Mouse (Mus musculus) embryonic stem cell, embryonic (primary cell): ENCODE data around the gene Rom1.
"Not testable (repeated sequence)": the region's sequence is repeated elsewhere in the genome, so short reads cannot be mapped to it uniquely, and the experiment has no call there.

Experiments used
- CTCF ChIA-PET, 4 experiments: fragments of 300-600 bp in 2 of 4; fragments of 350-600 bp in 2 of 4; sonication (Branson Sonifier 250); formaldehyde crosslinking; loops; one replicate each; lab custom pipeline; 2022; ENCODE audit warnings: inconsistent platforms in 2 of 4; lab: Charles Lee
- POLR2A ChIA-PET, 4 experiments: fragments of 300-600 bp in 2 of 4; fragments of 350-600 bp in 2 of 4; sonication (Branson Sonifier 250); formaldehyde crosslinking; loops; one replicate each; lab custom pipeline; 2022; ENCODE audit warnings: antibody characterized with exemption in 4 of 4, inconsistent platforms in 1 of 4; lab: Charles Lee

Gene Rom1

DNA sequence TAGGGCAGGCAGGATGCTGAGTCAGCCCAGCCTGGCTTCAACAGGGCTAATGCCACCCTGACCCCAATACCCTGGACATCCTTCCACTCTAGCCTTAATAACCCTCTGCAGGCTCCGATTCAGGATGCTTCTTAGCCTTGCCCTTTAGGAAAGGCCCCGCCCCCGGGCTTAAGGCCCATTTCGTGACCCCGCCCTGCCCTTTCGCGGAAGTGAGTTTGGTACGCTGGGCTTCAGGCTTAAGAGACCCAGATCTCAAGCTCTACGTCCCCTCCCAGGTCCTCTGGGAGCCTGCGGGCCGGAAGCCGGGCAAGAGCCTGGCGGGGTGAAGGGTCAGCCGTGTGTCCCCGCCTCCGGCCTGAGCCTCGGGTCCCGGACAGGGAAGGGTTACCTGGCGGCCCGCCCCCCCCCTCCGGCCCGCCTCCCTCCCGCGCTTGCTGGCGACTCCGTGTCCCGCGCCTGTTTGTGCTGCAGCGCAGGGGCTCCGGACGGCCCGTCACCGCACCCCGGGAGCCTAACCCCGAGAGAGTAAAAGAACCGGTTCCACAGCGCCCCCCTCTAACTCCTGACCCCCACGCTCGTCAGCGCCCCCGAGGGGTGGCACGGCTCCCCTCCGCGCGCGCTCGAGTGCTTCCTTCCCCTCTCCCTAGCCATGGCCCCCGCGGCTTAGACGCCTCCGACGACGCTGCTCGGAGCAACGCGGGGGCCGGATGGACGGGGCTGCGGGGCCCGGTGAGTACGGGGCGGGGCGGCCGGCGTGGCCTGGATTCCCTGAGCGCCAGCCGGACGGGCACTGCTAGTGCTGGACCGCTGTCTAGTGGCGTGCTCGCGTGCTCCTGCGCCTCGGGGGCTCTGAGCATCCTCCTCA is at the start of gene Rom1, which contains the start of gene Eml3:
TSS of gene Rom1 (minus strand) at position 133 of the 865 bp plus-strand sequence.
TSS of gene Eml3 (plus strand) at position 329 of the 865 bp plus-strand sequence.
- POLR2A ChIA-PET = interaction anchor here (0.6 to 16.7 kb wide), 44 partner anchors 8 to 213 kb away, joined by 3 to 191 read pairs (median 4); partner anchors contain the start of genes 1810009A15Rik (in 3 of the 4), Gm49416 (in 3 of the 4), Mta2 (in 3 of the 4) and B3gat3 (in 2 of the 4)
- CTCF ChIA-PET = interaction anchor here in 2 of 4 experiments (0.6 to 1.5 kb wide), 3 partner anchors 9 to 12 kb away, joined by 3 to 5 read pairs (median 3); partner anchors contain the start of gene Mta2 (in 1 of the 2)

- POLR2A ChIA-PET = interaction anchor here (0.6 to 23.4 kb wide), 59 partner anchors 4 to 1623 kb away, joined by 3 to 604 read pairs (median 5); partner anchors contain the start of genes Ahnak (in 4 of the 4), Eef1g (in 4 of the 4), 1810009A15Rik (in 2 of the 4) and B3gat3 (in 2 of the 4)
Observed at GRCm38 (mm10) chr19:8976535-8976934, 47.4 kb upstream of the Rom1 start.

DNA sequence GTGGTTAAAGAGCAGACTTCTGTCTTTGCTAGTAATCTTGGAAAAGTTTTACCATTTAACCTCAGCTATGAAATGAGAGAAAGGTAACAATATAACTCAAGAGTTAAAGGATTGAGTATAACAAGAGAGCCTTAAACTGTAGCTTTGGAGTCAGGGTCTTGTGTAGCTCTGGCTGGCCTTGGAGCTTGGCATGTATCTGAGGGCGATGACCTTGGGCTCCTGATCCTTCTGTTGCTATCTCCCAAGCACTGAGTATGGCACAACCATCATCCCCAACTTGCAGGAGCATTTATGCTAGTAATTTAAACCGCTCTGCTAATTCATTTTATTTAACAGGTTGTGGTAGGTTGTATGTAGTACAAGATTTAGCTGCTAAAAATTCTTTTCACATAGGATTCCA is 46.3 kb upstream of the Rom1 start:
- ChIA-PET POLR2A (interaction anchor here (0.5 to 23.4 kb wide), 37 partner anchors 5 to 1622 kb away, joined by 3 to 604 read pairs (median 6); partner anchors contain the start of genes 1810009A15Rik (in 3 of the 4), Ahnak (in 3 of the 4), Eef1g (in 3 of the 4) and Gm49416 (in 3 of the 4)), CTCF (interaction anchor here (0.7 to 9.2 kb wide), 8 partner anchors 13 to 134 kb away, joined by 3 to 57 read pairs (median 5); partner anchors contain the start of gene Ahnak (in 1 of the 4))

More at GRCm38 (mm10) chr19:8976535-8976934, 47.4 kb upstream of the Rom1 start:
- CTCF ChIA-PET = interaction anchor here (0.6 to 9.2 kb wide), 18 partner anchors 10 to 909 kb away, joined by 3 to 57 read pairs (median 4); partner anchors contain the start of gene Eef1g (in 1 of the 4)

GRCm38 (mm10) chr19:8974638-8975037 is 45.5 kb upstream of the Rom1 start:
- ChIA-PET CTCF (interaction anchor here in 2 of 4 experiments (0.9 to 3.4 kb wide), 4 partner anchors 14 to 135 kb away, joined by 3 to 12 read pairs (median 7); partner anchors contain the start of gene Ahnak (in 1 of the 2)), POLR2A (interaction anchor here (0.6 to 23.4 kb wide), 36 partner anchors 4 to 252 kb away, joined by 3 to 604 read pairs (median 6); partner anchors contain the start of genes Ahnak (in 3 of the 4), Eef1g (in 3 of the 4), Tut1 (in 3 of the 4) and 1810009A15Rik (in 2 of the 4))

- POLR2A ChIA-PET = interaction anchor here (0.6 to 23.4 kb wide), 38 partner anchors 8 to 250 kb away, joined by 3 to 604 read pairs (median 6); partner anchors contain the start of genes Mta2 (in 3 of the 4), 1810009A15Rik (in 2 of the 4), Ahnak (in 2 of the 4) and B3gat3 (in 2 of the 4)
- CTCF ChIA-PET = not testable (repeated sequence)
Observed at GRCm38 (mm10) chr19:8972491-8972890, 43.3 kb upstream of the Rom1 start.

DNA sequence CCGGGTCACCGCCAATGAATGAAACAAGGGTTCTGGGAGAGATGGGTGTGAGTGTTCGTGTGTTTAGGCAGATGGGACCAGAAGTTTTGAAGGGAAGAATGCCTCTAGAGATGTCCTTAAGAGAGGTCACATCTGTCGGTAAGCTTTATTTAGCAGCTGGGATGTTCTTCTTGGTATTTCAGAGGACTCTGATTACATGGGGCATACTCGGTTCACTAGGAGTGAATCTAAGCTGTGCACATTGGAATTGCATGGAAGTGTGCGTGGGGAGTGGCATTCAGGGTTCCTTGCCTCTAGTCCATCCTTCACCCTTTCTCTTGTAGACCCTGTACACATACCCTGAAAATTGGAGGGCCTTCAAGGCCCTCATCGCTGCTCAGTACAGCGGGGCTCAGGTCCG is 38.7 kb upstream of the Rom1 start:
- ChIA-PET POLR2A (interaction anchor here (0.6 to 23.4 kb wide), 65 partner anchors 9 to 1625 kb away, joined by 3 to 604 read pairs (median 7); partner anchors contain the start of genes 1810009A15Rik (in 3 of the 4), Gm49416 (in 3 of the 4), Mta2 (in 3 of the 4) and Uqcc3 (in 3 of the 4)), CTCF (interaction anchor here in 2 of 4 experiments (1.0 to 1.4 kb wide), 2 partner anchors 115 to 129 kb away, joined by 3 to 5 read pairs; partner anchors contain the start of gene Gng3 (in 1 of the 2))

DNA sequence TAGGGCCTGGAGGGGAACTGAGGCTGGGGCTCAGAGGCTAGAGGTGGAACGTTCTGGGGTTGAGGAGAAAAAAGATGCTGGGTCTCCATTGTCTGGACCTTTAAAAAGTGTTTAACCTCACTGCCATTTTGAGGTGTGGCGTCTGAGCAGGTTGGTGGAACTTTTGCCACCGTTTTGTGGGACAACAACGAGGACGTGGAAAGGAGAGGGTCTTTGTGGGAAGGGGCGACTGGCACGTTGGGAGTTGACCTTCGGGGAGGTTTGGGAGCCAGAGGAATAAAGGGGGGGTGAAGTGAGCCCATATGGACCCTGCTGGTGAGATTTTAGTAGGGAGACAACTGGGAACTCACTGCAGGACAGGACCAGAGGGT is 38.2 kb upstream of the Rom1 start:
- ChIA-PET CTCF (interaction anchor here in 2 of 4 experiments (0.5 to 1.9 kb wide), 7 partner anchors 14 to 1468 kb away, joined by 3 to 7 read pairs (median 3); partner anchors contain the start of genes Gng3 (in 1 of the 2), Slc3a2 (in 1 of the 2) and Tut1 (in 1 of the 2)), POLR2A (interaction anchor here (0.6 to 23.4 kb wide), 159 partner anchors 8 to 1490 kb away, joined by 3 to 604 read pairs (median 8); partner anchors contain the start of genes 1810009A15Rik (in 3 of the 4), Ahnak (in 3 of the 4), B3gat3 (in 3 of the 4) and Gm49416 (in 3 of the 4))

- POLR2A ChIA-PET = interaction anchor here (0.6 to 23.4 kb wide), 205 partner anchors 9 to 1701 kb away, joined by 3 to 604 read pairs (median 6); partner anchors contain the start of genes Gng3 (in 4 of the 4), Hnrnpul2 (in 4 of the 4), Ttc9c (in 4 of the 4) and Uqcc3 (in 4 of the 4)
Observed at GRCm38 (mm10) chr19:8966590-8967372, 37.6 kb upstream of the Rom1 start, which contains the start of gene Eef1g. TSS of gene Eef1g (plus strand) at chr19:8967041.

DNA sequence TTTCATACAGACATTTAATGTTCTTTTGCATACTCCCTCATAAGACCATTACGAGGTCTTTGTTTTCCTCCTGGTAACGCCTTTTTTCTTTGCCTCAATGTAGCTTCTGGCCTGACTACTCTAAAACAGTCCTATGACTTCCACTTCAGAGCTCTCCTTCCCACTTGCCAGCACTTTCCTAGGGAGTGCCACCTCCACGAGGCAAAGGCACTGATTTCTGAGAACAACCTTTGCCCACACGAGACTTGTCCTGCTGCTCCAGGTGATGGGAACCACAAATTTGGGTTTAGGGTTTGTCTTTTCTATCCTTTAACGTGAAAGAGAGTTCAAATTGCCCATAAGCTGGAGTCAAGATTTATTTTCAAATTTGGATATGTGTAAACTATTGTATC is 37.0 kb upstream of the Rom1 start:
- CTCF ChIA-PET = interaction anchor here in 2 of 4 experiments (0.6 to 1.9 kb wide), 16 partner anchors 10 to 243 kb away, joined by 3 to 7 read pairs (median 3); partner anchors contain the start of genes Tut1 (in 2 of the 2) and Slc3a2 (in 1 of the 2)
- POLR2A ChIA-PET = interaction anchor here (0.6 to 23.4 kb wide), 209 partner anchors 8 to 1701 kb away, joined by 3 to 604 read pairs (median 6); partner anchors contain the start of genes Gng3 (in 4 of the 4), Hnrnpul2 (in 4 of the 4), Slc3a2 (in 4 of the 4) and Ttc9c (in 4 of the 4)

More at GRCm38 (mm10) chr19:8966590-8967372, 37.6 kb upstream of the Rom1 start, which contains the start of gene Eef1g:
- CTCF ChIA-PET = interaction anchor here in 3 of 4 experiments (0.5 to 1.9 kb wide), 15 partner anchors 11 to 1468 kb away, joined by 3 to 7 read pairs (median 3); partner anchors contain the start of genes Tut1 (in 2 of the 3) and Slc3a2 (in 1 of the 3)

DNA sequence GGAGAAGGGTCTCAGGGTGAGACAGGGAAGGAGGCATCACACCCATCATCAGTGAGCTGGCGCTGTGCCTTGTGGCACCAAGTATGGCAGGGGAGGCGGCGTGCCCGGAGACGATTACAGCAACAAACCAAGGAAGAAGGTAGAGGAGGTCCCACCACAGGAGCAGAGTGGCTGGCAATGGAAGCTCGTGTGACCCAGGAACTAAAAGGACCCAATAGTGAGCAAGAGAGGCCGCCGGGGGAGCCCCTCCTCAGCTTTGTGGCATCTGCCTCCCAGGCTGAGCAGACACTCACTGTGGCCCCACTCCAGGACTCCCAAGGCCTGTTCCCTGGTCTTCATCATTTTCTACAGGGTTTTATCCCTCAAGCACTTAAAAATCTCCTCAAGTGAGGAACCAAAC is 36.6 kb upstream of the Rom1 start:
- CTCF ChIA-PET = interaction anchor here in 3 of 4 experiments (0.6 to 1.9 kb wide), 6 partner anchors 11 to 169 kb away, joined by 3 to 7 read pairs (median 3); partner anchors contain the start of gene Tut1 (in 1 of the 3)
- POLR2A ChIA-PET = interaction anchor here (0.6 to 23.4 kb wide), 128 partner anchors 9 to 1700 kb away, joined by 3 to 604 read pairs (median 9); partner anchors contain the start of genes Hnrnpul2 (in 4 of the 4), Slc3a2 (in 4 of the 4), Ttc9c (in 4 of the 4) and 1810009A15Rik (in 3 of the 4)

DNA sequence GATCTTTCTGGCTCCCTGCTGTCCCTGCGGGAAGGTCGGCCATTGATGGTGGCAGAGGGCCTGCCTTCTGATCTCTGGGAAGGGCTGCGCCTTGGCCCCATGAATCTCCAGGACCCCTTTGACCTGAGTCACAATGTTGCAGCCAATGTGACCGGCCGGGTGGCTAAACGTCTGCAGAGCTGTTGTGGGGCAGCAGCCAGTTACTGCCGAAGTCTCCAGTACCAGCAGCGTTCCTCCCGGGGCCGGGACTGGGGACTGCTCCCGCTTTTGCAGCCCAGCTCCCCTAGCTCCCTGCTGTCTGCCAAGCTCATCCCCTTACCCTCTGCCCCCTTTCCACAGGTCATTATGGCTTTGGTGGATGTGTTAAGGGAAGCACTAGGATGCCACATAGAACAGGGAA is 35.9 kb upstream of the Rom1 start:
- CTCF ChIA-PET = interaction anchor here in 1 of 4 experiments (1.2 kb wide), 1 partner anchor 12 kb away, joined by 3 read pairs; the partner anchor contains the start of gene Tut1
- POLR2A ChIA-PET = interaction anchor here in 3 of 4 experiments (0.7 to 23.4 kb wide), 63 partner anchors 8 to 261 kb away, joined by 3 to 604 read pairs (median 21); partner anchors contain the start of genes 1810009A15Rik (in 3 of the 3), Ahnak (in 3 of the 3), B3gat3 (in 3 of the 3) and Gm49416 (in 3 of the 3)

DNA sequence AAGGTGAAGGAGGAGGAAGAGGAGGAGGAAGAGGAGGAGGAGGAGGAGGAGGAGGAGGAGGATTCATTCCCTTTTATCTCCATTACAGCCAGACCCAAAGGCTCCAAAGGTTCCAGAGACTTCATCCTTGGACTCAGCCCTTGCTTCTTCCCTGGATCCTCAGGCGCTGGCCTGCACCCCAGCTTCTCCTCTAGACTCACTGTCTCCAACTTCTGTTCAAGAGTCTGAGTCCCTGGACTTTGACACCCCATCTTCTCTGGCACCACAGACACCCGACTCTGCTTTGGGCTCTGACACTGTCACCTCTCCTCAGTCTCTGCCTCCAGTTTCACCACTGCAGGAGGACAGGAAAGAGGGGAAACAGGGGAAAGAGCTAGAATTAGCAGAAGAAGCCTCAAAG is 33.1 kb upstream of the Rom1 start:
- POLR2A ChIA-PET = interaction anchor here in 3 of 4 experiments (0.6 to 13.6 kb wide), 16 partner anchors 9 to 239 kb away, joined by 3 to 424 read pairs (median 3); partner anchors contain the start of genes Tut1 (in 3 of the 3), 1810009A15Rik (in 1 of the 3), Eef1g (in 1 of the 3) and Ganab (in 1 of the 3)
- CTCF ChIA-PET = no interaction called here

GRCm38 (mm10) chr19:8954171-8954570 is 25.0 kb upstream of the Rom1 start:
- CTCF ChIA-PET = interaction anchor here in 3 of 4 experiments (0.5 to 2.2 kb wide), 8 partner anchors 11 to 292 kb away, joined by 3 to 8 read pairs (median 3); partner anchors contain the start of genes Eef1g (in 2 of the 3) and Gng3 (in 1 of the 3)
- POLR2A ChIA-PET = interaction anchor here (0.6 to 13.6 kb wide), 109 partner anchors 8 to 1252 kb away, joined by 3 to 424 read pairs (median 5); partner anchors contain the start of genes 1810009A15Rik (in 4 of the 4), Gm49416 (in 4 of the 4), Mta2 (in 4 of the 4) and Eef1g (in 3 of the 4)

DNA sequence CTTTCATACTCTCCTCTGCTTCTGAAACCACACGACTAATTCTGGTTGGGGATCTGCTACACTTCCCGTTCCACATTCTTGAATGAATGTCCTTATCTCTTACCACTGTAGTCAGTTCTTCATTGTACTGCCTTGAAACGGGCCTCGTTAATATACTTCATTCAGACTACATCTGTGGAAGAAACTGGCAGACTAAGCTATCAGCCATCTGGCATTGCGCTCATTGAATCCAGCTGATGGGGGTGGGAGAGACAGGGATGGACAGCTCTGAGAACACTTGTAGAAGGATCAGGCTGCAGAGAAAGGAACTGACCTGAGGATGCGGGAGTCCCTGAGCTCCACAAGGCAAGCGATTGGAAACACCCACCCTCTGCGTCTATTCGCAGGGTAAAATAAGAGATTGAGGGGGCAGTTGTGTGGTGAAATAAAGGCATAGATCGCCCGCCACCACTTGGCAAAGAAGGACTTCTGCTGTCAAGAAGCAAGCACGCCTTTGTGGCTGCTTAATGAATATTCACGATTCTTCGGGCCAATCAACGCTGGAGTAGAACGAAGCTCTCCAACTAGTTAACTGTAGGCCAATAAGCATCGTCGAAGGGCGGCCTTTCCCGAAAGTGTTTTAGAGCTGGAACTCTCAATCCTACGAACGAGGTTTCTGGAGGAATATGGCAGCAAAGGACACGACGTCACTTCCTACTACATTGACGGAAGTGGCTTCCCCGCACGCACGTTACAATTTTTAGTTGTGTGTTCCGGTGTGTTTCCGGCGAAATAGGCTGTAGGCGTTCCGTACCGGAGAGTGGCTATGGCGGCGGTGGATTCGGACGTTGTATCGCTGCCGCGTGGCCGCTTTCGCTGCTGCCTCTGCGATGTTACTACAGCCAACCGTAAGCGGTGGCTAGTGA is 24.2 kb upstream of the Rom1 start, which contains the start of gene Tut1:
TSS of gene Tut1 (plus strand) at position 713 of the 905 bp plus-strand sequence.
- CTCF ChIA-PET = interaction anchor here in 3 of 4 experiments (0.5 to 2.2 kb wide), 10 partner anchors 12 to 291 kb away, joined by 3 to 8 read pairs (median 3); partner anchors contain the start of genes Eef1g (in 2 of the 3) and Gng3 (in 1 of the 3)
- POLR2A ChIA-PET = interaction anchor here (0.6 to 13.6 kb wide), 142 partner anchors 8 to 240 kb away, joined by 3 to 424 read pairs (median 5); partner anchors contain the start of genes 1810009A15Rik (in 4 of the 4), Gm49416 (in 4 of the 4), Mta2 (in 4 of the 4) and B3gat3 (in 3 of the 4)
